Mouse (Mus musculus) bone marrow macrophage, adult 2 months (primary cell): Measurements from ENCODE around the gene Ttc28.

Experiments
- CTCF ChIP-seq: IDR thresholded peaks from 2 replicates; pipeline ENCODE4 v1.5.1; 2012; ENCODE audit warnings: low read depth, mild to moderate bottlenecking, low read length, moderate library complexity
- POLR2A ChIP-seq: IDR thresholded peaks from 2 replicates; pipeline ENCODE4 v1.6.1; 2012; ENCODE audit warnings: mild to moderate bottlenecking, low read depth, low read length, borderline replicate concordance

DNA sequence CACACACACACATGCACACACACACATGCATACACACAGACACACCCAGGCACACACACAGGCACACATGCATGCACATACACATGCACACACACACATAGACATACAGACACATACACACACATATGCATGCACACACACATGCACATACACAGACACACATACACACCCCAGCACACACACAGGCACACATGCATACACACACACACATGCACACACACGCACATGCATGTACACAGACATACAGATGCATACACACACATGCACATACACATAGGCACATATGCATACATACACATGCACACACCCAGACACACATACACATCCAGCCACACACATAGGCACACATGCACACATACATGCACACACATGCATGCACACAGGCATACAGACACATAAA lies 27.1 kb downstream of the Ttc28 start:
- TF ChIP-seq POLR2A = no peak
- no peak for TF ChIP-seq CTCF
